Mouse (Mus musculus): ENCODE results near the gene Klk8.

DNA sequence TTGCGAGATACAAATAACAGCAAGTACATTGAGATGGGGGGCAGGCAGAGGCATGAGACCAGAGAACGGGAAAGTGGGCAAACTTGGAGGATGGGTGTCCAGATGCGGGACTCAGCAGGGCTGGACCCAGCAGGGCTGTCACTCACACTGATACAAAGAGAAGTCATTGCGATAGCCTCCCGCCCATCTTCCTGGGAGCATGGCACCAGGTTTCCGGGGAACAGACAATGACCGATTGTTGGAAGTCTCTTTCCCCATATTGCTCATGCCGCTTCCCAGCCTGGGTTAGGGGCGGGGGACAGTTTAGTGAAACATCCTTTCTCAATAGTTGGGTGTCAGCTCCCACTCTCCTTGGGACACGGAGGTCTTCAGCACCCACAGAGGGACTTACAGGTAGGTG is 26.8 kb downstream of the Klk8 start, which contains the start of gene Klk6:
- TF ChIP-seq CTCF (conservative IDR thresholded peaks at IDR 0.05; ENCODE audit: low read length) (no peak), POU5F1 (IDR thresholded peaks at IDR 0.05; ENCODE audit: borderline replicate concordance, low read length) (no peak)

All from E14TG2a.4 (cell line).